Mouse (Mus musculus): ENCODE measurements around the gene Rab3il1. TPM values are rescaled to one million over a fixed set of nuclear protein-coding genes. Genes with fewer than 3 reads are reported as not detected.
A peak's percentile ranks its signal among the peaks of the same experiment; 100 is the strongest.

Rab3il1 gene
- total and polyA plus RNA-seq, 2 experiments from 2014 or later: 19.7 to 22.2 TPM

DNA sequence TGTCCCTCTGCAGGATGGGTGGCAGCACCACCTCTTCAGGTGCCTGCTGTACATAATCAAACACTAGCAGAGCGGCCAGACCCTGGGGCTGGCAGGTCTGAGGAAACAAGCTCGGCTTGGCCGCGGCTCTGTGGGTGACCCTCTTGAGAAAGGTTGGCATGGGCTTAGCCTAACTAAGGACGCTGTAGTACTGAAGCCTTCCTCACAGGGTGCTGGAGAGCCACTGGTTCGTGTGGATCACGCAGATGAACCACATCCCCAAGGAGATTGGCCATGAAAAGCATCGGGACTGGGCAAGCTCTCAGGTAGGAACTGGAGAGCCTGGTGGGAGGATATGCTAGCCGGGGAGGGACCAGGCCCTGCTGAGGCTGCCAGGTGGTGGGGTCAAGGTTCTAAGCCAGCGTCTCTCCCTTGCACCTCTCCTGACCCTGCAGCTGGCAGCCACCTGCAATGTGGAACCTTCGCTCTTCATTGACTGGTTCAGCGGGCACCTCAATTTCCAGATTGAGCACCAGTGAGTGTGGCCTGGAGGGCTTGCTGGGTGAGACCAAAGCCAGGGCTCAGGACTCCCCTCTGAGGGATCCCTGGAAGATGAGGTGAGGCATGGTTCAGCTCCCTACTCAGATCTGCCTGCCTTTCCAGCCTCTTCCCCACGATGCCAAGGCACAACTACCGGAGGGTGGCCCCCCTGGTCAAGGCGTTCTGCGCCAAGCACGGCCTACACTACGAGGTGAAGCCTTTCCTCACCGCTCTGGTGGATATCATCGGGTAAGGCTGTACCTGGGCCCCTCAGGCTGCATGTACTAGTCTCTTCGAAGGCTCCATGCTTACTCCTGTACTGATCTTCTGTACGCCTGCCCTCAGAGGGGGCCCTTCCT lies 54.6 kb downstream of the Rab3il1 start:
- Histone ChIP-seq H3K36me3 (ENCODE audit: insufficient read depth, low read length) (peaks cover 22% of the 10 kb centered on the region), H3K4me1 (ENCODE audit: insufficient read depth, low read length) (no peaks in the 10 kb centered on the region), H3K9me3 (ENCODE audit: low read length) (no peaks in the 10 kb centered on the region), H3K9ac (replicated peaks; ENCODE audit: low read length) (no peak overlapping the region), H3K4me3 (ENCODE audit: low read length) (no peak overlapping the region), H3K4me2 (ENCODE audit: low read depth, low read length) (no peak overlapping the region), H3K27ac (no peak overlapping the region), H3K27me3 (ENCODE audit: insufficient read depth, low read length) (no peaks in the 10 kb centered on the region)
- peak; percentile 20; the same call in 1 of the 2 replicates for TF ChIP-seq CTCF (IDR thresholded peaks at IDR 0.05; ENCODE audit: low read depth)
- WGBS: 85% methylated on average over 22 of the region's 22 CpGs
- ATAC-seq (no peak), DNase-seq (ENCODE audit: low spot score) (no peak)

DNA sequence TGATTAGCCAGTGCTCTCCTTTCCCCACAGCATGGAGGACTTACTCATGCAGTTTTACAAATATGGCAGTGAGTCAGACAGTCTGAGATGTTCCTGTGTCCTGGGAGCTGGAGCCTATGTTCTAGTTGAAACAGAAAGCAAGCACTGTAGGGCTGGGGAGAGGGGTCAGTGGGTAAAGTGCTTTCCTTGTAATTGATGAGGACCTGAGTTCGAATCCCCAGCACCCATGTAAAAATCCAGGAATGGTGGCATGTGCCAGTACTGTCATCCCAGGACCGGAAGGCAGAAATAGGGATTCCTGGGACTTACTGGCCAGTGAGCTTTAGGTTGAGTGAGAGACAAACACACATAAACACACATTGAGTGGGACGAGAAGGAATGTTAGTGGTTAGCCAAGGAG lies 55.2 kb downstream of the Rab3il1 start:
- DNase-seq (ENCODE audit: low spot score): no peak
- no peaks in the 10 kb centered on the region for H3K4me1 ChIP-seq (ENCODE audit: insufficient read depth, low read length)
- no peak overlapping the region for H3K4me3 ChIP-seq (ENCODE audit: low read length)
- H3K27me3 ChIP-seq (ENCODE audit: insufficient read depth, low read length): no peaks in the 10 kb centered on the region
- no peak for TF ChIP-seq CTCF (IDR thresholded peaks at IDR 0.05; ENCODE audit: low read depth)
- no peak for ATAC-seq
- peaks cover 22% of the 10 kb centered on the region for H3K36me3 ChIP-seq (ENCODE audit: insufficient read depth, low read length)
- no peak overlapping the region for H3K9ac ChIP-seq (replicated peaks; ENCODE audit: low read length)
- H3K27ac ChIP-seq: no peak overlapping the region
- H3K4me2 ChIP-seq (ENCODE audit: low read depth, low read length): no peak overlapping the region
- 91% methylated on average over 3 of the region's 3 CpGs for WGBS
- no peaks in the 10 kb centered on the region for H3K9me3 ChIP-seq (ENCODE audit: low read length)

DNA sequence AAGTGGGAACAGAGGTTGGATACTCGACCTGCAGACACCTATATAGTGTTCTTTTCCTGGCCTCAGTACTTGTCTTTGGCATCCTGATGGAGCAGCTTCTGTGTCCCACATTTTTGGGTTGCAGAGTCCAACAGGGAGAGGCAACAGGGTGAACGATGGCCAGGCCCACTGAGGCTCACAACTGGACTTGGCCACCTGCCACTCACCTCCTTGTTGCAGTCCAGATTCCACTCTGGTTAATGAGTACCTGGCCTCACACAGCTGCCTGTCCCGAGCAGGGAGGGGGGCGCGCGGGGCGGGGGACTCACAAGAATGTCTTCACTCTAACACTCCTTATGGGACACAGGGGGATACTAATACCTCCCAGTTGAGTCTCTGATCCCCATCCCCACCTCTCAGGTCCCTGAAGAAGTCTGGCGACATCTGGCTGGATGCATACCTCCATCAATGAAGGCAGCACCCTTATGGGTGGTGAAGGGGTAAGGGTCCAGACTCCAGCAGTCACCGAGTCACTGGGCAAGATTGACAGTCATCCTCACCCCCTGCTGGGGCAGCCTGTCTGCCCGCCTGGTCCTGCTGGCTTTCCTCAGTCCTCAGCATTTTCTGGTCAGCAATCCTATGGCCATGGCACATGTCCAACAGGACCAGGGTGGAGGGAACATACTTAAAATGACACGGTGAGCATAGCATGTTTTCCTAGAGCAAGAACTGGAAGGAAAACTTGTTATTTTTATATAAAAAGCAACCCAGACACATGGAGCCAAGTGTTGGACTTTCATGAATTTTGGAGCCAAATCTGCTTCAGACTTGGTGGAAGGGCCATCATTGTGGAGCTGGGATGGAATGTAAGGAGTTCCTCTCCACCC lies 56.2 kb downstream of the Rab3il1 start:
- ATAC-seq: no peak
- H3K27me3 ChIP-seq (ENCODE audit: insufficient read depth, low read length): no peaks in the 10 kb centered on the region
- no peak for DNase-seq (ENCODE audit: low spot score)
- no peak overlapping the region for H3K9ac ChIP-seq (replicated peaks; ENCODE audit: low read length)
- no peaks in the 10 kb centered on the region for H3K9me3 ChIP-seq (ENCODE audit: low read length)
- peaks cover 30% of the 10 kb centered on the region for H3K36me3 ChIP-seq (ENCODE audit: insufficient read depth, low read length)
- H3K4me2 ChIP-seq (ENCODE audit: low read depth, low read length): no peak overlapping the region
- no peak for TF ChIP-seq CTCF (IDR thresholded peaks at IDR 0.05; ENCODE audit: low read depth)
- WGBS: 57% methylated on average over 11 of the region's 11 CpGs
- no peaks in the 10 kb centered on the region for H3K4me1 ChIP-seq (ENCODE audit: insufficient read depth, low read length)
- H3K27ac ChIP-seq: no peak overlapping the region
- no peak overlapping the region for H3K4me3 ChIP-seq (ENCODE audit: low read length)

DNA sequence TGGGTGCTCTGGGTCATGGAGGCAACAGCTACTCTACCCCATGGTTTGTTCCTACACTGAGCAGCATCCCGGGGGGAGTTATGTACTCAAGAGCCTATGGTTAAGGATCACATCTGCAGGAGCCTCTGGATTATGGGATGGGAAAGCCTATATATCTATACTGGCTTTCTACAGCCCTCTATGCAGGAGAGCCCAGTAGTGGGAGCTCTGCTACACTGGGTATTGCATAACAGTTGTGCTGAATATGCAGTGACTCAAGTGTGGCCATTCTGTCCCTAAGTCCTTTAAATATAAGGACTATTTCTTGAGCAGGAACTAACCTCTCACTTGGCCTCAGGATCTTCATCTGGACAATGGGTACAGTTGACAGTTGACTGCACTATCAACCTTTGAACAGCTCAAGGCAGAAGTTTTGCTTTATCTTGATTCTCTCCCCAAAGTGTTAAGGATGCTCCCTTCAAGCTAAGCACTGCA lies 56.9 kb downstream of the Rab3il1 start:
- DNase-seq (ENCODE audit: low spot score) (no peak), ATAC-seq (no peak)
- WGBS: 88% methylated on average over 1 of the region's 1 CpGs
- Histone ChIP-seq H3K27ac (no peak overlapping the region), H3K4me2 (ENCODE audit: low read depth, low read length) (no peak overlapping the region), H3K9me3 (ENCODE audit: low read length) (no peaks in the 10 kb centered on the region), H3K36me3 (ENCODE audit: insufficient read depth, low read length) (peaks cover 32% of the 10 kb centered on the region), H3K4me1 (ENCODE audit: insufficient read depth, low read length) (no peaks in the 10 kb centered on the region), H3K4me3 (ENCODE audit: low read length) (no peak overlapping the region), H3K9ac (replicated peaks; ENCODE audit: low read length) (no peak overlapping the region), H3K27me3 (ENCODE audit: insufficient read depth, low read length) (no peaks in the 10 kb centered on the region)
- TF ChIP-seq CTCF (IDR thresholded peaks at IDR 0.05; ENCODE audit: low read depth): no peak

DNA sequence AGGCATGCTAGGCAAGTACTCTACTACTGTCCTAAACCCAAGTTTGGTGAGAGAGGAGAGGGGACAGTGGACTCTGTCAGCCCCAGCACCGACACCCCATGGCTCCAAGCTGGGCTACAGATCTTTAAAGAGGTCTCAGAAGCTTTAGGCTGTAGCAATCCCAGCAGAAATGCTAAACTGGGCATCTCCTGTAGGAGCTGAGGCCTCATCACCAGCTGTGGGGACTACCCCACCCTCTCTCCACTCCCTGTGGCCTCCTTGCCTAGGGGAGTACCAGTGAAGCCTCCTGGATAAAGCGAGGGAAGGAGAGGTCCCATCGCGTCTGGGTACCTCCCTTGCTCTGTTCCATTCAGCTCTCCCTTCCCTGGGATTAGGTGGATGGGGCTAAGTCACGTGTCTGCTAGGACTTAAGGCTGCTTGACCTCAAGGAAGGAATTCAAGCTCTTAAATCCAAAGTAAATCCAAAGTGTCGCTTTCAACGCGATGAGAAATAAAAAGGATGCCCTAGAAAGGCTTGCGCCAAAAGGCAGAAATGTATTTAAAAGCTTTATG lies 57.5 kb downstream of the Rab3il1 start:
- WGBS: 59% methylated on average over 9 of the region's 9 CpGs
- TF ChIP-seq CTCF (IDR thresholded peaks at IDR 0.05; ENCODE audit: low read depth): no peak
- H3K36me3 ChIP-seq (ENCODE audit: insufficient read depth, low read length): peaks cover 33% of the 10 kb centered on the region

DNA sequence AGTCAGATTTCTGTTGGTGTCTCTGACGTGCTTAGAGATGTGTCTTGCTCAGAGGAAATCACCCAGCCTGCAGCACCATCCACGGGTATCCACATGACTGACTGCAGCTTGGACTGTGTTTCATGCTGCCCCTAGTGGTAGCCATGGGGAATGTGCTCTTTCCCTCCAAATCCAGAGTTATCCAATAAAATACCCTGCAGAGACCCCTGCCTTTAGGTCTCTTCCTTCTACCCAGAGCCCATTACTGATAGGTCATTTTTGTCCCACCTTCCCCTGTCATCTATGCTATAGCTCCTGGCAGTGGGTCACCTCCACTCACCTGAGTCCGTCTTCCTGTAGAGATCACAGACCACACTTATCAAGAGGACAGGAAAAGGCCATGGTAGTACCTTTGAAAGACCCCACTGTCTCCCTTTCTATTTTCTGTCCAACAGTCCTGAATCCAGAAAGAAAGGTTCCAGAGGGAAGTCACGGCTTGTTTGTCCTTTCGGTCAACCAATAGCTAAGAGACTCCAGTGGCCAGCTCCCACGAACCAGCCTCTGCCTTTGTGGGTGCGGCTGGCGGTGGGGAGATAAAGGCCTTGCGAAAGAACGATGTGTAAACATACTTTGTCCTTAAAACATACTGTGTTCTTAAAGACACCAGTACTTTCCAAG lies 58.6 kb downstream of the Rab3il1 start:
- Histone ChIP-seq H3K27me3 (ENCODE audit: insufficient read depth, low read length) (no peaks in the 10 kb centered on the region), H3K9ac (replicated peaks; ENCODE audit: low read length) (no peak overlapping the region), H3K27ac (peak overlapping the region; percentile 49; the same call in 1 of the 2 replicates), H3K36me3 (ENCODE audit: insufficient read depth, low read length) (peaks cover 31% of the 10 kb centered on the region), H3K9me3 (ENCODE audit: low read length) (no peaks in the 10 kb centered on the region), H3K4me2 (ENCODE audit: low read depth, low read length) (no peak overlapping the region), H3K4me1 (ENCODE audit: insufficient read depth, low read length) (no peaks in the 10 kb centered on the region), H3K4me3 (ENCODE audit: low read length) (no peak overlapping the region)
- DNase-seq (ENCODE audit: low spot score) (peak; percentile 84), ATAC-seq (peak; percentile 71)
- 57% methylated on average over 10 of the region's 10 CpGs for WGBS
- peak; percentile 94 for TF ChIP-seq CTCF (IDR thresholded peaks at IDR 0.05; ENCODE audit: low read depth)

More for the DNA sequence above, 57.5 kb downstream of the Rab3il1 start:
- DNase-seq (ENCODE audit: low spot score): no peak
- Histone ChIP-seq H3K9ac (replicated peaks; ENCODE audit: low read length) (no peak overlapping the region), H3K4me1 (ENCODE audit: insufficient read depth, low read length) (no peaks in the 10 kb centered on the region), H3K4me2 (ENCODE audit: low read depth, low read length) (no peak overlapping the region), H3K4me3 (ENCODE audit: low read length) (no peak overlapping the region), H3K27ac (no peak overlapping the region; the same call in 1 of the 2 replicates), H3K9me3 (ENCODE audit: low read length) (no peaks in the 10 kb centered on the region), H3K27me3 (ENCODE audit: insufficient read depth, low read length) (no peaks in the 10 kb centered on the region)
- no peak for ATAC-seq
